Mouse (Mus musculus) forebrain, embryonic 13.5 days (tissue): ENCODE measurements around the gene Cdh1. TPM values are rescaled to one million over a fixed set of nuclear protein-coding genes. Genes with fewer than 3 reads are reported as not detected.

Experiments
- ATAC-seq: fragments of 200-750 bp; cut with Nextera tagmentation; 2 replicates; pipeline ENCODE4 v1.8.0; 2017
- H3K27ac ChIP-seq: fragments of 300-500 bp; sonication (generic); 2 replicates; pipeline ENCODE4 v1.5.1; 2015; ENCODE audit warnings: inconsistent platforms, mild to moderate bottlenecking, moderate library complexity
- H3K27me3 ChIP-seq: fragments of 300-500 bp; sonication (generic); 2 replicates; pipeline ENCODE4 v1.6.1; 2015; ENCODE audit warnings: mild to moderate bottlenecking, inconsistent platforms
- H3K36me3 ChIP-seq: fragments of 300-500 bp; sonication (generic); 2 replicates; pipeline ENCODE4 v1.6.1; 2015; ENCODE audit warnings: mild to moderate bottlenecking, inconsistent platforms; ENCODE audit not compliant: poor library complexity, severe bottlenecking
- H3K4me1 ChIP-seq: fragments of 300-500 bp; sonication (generic); 2 replicates; pipeline ENCODE4 v1.6.1; 2015; ENCODE audit warnings: inconsistent platforms
- H3K4me2 ChIP-seq: fragments of 300-500 bp; sonication (generic); 2 replicates; pipeline ENCODE4 v1.6.1; 2015; ENCODE audit warnings: inconsistent platforms, mild to moderate bottlenecking, moderate library complexity
- H3K4me3 ChIP-seq: fragments of 300-500 bp; sonication (generic); 2 replicates; pipeline ENCODE4 v1.5.1; 2015; ENCODE audit warnings: mild to moderate bottlenecking, inconsistent platforms
- H3K9ac ChIP-seq: fragments of 300-500 bp; sonication (generic); 2 replicates; pipeline ENCODE4 v1.6.1; 2015; ENCODE audit warnings: mild to moderate bottlenecking, inconsistent platforms
- H3K9me3 ChIP-seq: fragments of 300-500 bp; sonication (generic); replicated peaks from 2 replicates; pipeline ENCODE4 v1.6.1; 2016; ENCODE audit warnings: inconsistent platforms
- WGBS: fragments of 180-500 bp; shearing (Covaris S2); methylation state at CpG from one replicate; pipeline ENCODE4 v1.1.7; 2015; 5-methylcytosine and 5-hydroxymethylcytosine counted together
- polyA plus RNA-seq: library from polyadenylated mRNA; unstranded; fragments of >200 nt; fragmentation: Nextera tagmentation; extraction: Ambion mirVana; gene quantifications from 2 replicates; pipeline ENCODE4 v1.2.1, GENCODE M21; 2015

The Cdh1 gene
- polyA plus RNA-seq, 1 experiment from 2014 or later: 0.53 TPM

DNA sequence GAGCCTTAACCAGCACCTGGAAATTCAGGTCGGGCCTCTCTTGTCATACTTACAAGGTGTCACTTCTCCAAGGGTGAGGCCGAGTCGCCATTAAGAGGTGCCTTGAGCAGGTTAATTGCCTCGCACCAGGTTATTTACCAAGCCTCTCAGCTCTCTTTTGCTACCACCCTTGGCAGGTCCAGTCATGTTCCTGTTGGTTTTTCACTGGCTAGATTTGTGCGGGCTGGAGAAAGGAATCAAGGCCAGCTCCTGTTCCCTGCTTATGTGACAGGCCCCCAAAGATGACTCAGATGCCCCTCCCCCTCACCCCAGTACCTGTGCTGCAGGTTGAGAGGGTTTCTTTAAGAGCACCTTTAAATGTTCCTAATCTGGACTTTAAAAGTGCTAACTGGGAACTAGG is 43.6 kb downstream of the Cdh1 start:
- no peak for ATAC-seq
- Histone ChIP-seq H3K27ac (no peak overlapping the region), H3K27me3 (no peaks in the 10 kb centered on the region), H3K9ac (no peak overlapping the region), H3K4me2 (no peak overlapping the region), H3K9me3 (no peaks in the 10 kb centered on the region), H3K4me1 (no peaks in the 10 kb centered on the region), H3K4me3 (no peak overlapping the region), H3K36me3 (no peaks in the 10 kb centered on the region)
- WGBS: 87% methylated on average over 5 of the region's 5 CpGs

DNA sequence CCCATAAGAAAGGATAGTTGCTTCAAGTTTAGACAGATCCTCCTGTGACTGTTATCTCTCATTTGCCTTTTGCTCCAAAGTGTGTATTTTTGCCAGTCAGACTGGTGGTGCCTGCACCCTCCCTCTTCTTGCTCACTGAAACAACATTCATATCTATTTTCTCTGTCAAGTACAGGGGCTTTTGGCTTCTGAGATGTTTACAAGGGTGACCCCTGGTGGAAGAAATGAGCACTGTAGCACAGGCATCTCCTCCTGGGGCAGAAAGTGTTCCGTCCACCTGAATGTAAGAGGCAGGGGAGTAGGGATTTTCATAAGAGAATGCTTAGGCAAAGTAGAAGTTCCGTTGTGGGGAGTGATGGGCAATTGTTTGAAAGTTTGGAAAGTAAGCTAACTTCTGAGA is 44.2 kb downstream of the Cdh1 start:
- Histone ChIP-seq H3K4me3 (no peak overlapping the region), H3K9me3 (no peaks in the 10 kb centered on the region), H3K27ac (no peak overlapping the region), H3K27me3 (no peaks in the 10 kb centered on the region), H3K4me1 (no peaks in the 10 kb centered on the region), H3K36me3 (no peaks in the 10 kb centered on the region), H3K9ac (no peak overlapping the region), H3K4me2 (no peak overlapping the region)
- ATAC-seq: no peak
- 47% methylated on average over 2 of the region's 2 CpGs for WGBS

DNA sequence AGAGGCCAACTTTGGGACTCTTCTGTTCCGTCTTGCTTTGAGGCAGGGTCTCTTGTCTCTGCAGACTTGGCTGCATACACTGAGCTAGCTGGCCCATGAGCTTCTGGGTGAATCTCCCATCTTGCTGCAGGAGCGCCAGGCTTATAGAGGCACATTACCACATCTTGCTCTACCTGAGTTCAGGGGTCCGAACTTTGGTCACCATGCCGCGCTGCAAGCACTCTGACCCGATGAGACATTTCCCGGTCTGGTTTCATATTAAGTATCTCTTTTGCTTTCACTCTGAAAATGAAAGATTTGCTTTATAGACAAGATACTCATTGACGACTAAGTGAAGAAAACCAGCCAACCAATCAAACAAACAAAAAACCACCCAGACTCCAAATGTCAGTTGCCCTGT is 45.3 kb downstream of the Cdh1 start:
- Histone ChIP-seq H3K4me3 (no peak overlapping the region), H3K4me2 (no peak overlapping the region), H3K27ac (no peak overlapping the region), H3K9ac (no peak overlapping the region), H3K9me3 (no peaks in the 10 kb centered on the region), H3K4me1 (no peaks in the 10 kb centered on the region), H3K27me3 (no peaks in the 10 kb centered on the region), H3K36me3 (no peaks in the 10 kb centered on the region)
- WGBS: 90% methylated on average over 8 of the region's 8 CpGs
- no peak for ATAC-seq

DNA sequence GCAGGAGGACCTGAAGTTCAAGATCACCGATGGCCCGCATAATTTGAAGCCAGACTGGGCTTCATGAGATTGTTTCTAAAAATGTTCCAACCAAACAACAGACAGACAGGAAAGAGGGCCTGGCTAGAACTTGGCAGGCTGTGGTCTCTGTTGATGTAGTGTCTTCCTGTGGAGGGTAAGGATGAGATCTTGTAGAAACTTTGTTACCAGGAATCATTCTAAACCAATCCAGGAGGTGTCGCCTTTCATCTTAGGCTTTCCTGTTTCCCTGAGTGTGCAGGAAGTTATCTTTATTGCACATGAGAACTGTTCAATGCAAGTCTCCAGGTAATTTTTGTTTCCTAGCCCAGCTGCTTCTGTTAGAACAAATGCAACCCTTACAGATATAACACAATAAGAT is 48.8 kb downstream of the Cdh1 start:
- no peak overlapping the region for H3K4me3 ChIP-seq
- H3K4me1 ChIP-seq: no peaks in the 10 kb centered on the region
- WGBS: 96% methylated on average over 3 of the region's 3 CpGs
- H3K27ac ChIP-seq: no peak overlapping the region
- H3K4me2 ChIP-seq: no peak overlapping the region
- no peak overlapping the region for H3K9ac ChIP-seq
- no peaks in the 10 kb centered on the region for H3K36me3 ChIP-seq
- no peaks in the 10 kb centered on the region for H3K9me3 ChIP-seq
- no peaks in the 10 kb centered on the region for H3K27me3 ChIP-seq
- no peak for ATAC-seq

DNA sequence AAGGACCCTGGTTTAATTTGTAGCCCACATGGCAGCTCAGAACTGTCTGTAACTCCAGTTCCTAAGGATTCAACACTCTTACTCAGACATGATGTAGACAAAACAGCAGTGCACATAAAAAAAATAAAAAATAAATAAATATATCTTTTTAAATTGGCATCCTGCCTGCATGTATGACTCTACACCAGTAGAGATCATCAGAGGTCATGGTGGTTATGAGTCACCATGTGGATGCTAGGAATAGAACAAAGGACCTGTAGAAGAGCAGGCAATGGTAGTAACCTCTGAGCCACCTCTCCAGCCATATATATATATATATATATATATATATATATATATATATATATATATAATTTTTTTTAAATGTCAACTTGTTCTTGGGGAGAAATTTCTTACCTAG is 52.9 kb downstream of the Cdh1 start:
- ATAC-seq: no peak
- H3K9ac ChIP-seq: no peak overlapping the region
- no peaks in the 10 kb centered on the region for H3K36me3 ChIP-seq
- no peaks in the 10 kb centered on the region for H3K27me3 ChIP-seq
- no peak overlapping the region for H3K4me2 ChIP-seq
- H3K4me3 ChIP-seq: no peak overlapping the region
- H3K4me1 ChIP-seq: no peaks in the 10 kb centered on the region
- no peak overlapping the region for H3K27ac ChIP-seq
- no peaks in the 10 kb centered on the region for H3K9me3 ChIP-seq

DNA sequence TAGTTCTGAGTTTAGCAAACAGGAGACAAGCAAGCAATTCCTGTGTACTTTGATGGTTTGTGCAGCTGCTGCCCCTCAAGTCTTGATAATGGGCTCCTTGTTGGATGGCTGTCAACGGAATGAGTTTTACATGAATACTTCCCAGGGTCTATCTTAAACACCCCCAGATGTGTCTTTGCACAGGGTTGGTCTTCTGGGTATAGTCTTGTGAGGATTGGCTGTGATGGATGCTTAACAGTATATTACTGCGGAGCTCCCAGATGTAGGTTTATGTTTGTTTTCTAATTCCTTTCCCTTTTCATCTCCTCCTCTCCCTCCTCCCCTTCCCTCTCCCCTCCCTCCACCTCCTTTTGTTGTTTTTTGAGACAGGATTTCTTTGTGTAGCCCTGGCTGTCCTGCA is 69.6 kb downstream of the Cdh1 start:
- ATAC-seq: no peak
- Histone ChIP-seq H3K27me3 (no peaks in the 10 kb centered on the region), H3K27ac (no peak overlapping the region), H3K9me3 (no peaks in the 10 kb centered on the region), H3K4me3 (no peak overlapping the region), H3K9ac (no peak overlapping the region), H3K36me3 (no peaks in the 10 kb centered on the region), H3K4me2 (no peak overlapping the region), H3K4me1 (no peaks in the 10 kb centered on the region)
- 69% methylated on average over 2 of the region's 2 CpGs for WGBS

DNA sequence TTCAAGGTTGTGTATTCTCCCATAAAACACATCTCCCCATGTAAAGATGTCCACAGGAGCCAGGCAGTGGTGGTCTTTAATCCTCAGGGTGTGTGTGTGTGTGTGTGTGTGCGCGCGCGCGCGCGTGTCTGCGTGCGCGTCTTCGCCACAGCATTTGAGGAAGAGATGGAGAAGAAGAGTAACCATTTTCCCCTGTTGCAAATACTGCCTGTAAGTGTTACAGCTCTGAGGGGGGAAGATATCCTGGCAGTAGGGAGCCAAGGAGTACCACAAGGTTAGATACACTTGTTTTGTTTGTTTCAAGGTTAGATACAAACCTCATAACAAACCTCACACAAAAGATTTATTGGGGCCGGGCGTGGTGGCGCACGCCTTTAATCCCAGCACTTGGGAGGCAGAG is 71.2 kb downstream of the Cdh1 start:
- WGBS: 98% methylated on average over 15 of the region's 15 CpGs
- no peaks in the 10 kb centered on the region for H3K36me3 ChIP-seq
- no peak for ATAC-seq
- no peak overlapping the region for H3K4me3 ChIP-seq
- no peaks in the 10 kb centered on the region for H3K4me1 ChIP-seq
- no peak overlapping the region for H3K27ac ChIP-seq
- no peak overlapping the region for H3K4me2 ChIP-seq
- no peaks in the 10 kb centered on the region for H3K9me3 ChIP-seq
- no peak overlapping the region for H3K9ac ChIP-seq
- H3K27me3 ChIP-seq: no peaks in the 10 kb centered on the region

DNA sequence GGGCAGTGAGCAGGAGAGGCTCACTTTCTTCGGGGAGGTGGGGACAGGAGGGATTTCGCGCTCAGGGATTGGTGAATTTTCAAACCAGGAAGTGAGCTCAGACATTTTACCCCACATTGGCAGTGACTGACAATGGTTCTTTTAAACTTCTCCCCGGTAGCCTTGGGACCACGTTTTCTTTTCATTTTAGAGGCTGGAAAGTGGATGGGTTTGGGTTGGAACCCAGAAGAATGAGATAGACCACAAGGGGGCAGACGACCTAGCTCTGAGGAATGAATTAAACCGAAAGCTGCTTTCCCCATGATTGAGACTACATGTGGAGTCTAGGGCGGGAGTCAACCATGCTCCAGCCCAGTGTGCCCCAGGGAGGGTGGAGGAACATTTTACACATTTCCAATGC is 71.7 kb downstream of the Cdh1 start:
- no peaks in the 10 kb centered on the region for H3K27me3 ChIP-seq
- H3K4me2 ChIP-seq: no peak overlapping the region
- H3K27ac ChIP-seq: no peak overlapping the region
- no peak overlapping the region for H3K4me3 ChIP-seq
- no peaks in the 10 kb centered on the region for H3K36me3 ChIP-seq
- 71% methylated on average over 8 of the region's 8 CpGs for WGBS
- H3K9me3 ChIP-seq: no peaks in the 10 kb centered on the region
- ATAC-seq: no peak
- H3K9ac ChIP-seq: no peak overlapping the region
- no peaks in the 10 kb centered on the region for H3K4me1 ChIP-seq

DNA sequence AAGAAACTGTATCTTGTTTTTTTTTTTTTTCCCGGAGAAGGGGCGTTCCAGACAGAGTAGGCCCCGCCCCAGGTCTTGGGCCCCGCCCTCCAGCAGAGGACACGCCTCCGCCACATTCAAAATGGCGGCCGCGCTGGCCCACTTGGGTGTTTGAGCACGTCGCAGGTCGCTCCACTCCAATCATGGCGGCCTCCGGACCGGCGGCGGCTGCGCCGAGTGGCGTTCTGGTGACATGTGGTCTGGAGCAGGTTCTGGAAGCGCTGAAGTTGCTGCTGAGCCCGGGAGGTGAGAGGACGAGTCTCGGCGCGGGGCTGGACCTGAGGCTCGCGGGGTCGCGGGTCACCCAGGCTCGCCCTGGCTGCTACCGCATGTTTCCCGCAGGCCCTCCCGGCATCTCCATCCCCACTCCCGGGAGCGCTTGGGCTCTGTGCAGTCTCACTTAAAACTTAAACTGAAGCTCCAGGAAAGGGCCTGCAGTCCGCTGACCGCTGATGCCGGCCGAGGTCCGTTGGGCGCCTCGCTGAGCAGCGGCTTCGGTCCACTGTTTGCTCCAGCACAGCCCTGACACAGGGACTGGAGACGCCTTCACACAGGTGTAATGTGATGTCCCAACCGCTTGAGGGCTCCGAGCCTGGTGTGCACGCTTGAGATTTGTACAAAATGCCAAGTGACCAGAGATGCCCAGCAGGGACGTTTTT is 80.0 kb downstream of the Cdh1 start, which contains the start of gene Tango6:
Gene Tango6, plus strand, starts transcription at position 98 of the 698 bp plus-strand sequence.
- Histone ChIP-seq H3K9ac (peak within 1 kb of the TSS; percentile 82), H3K4me1 (no peaks in the 10 kb centered on the region), H3K4me2 (peak within 1 kb of the TSS; percentile 58), H3K9me3 (no peaks in the 10 kb centered on the region), H3K27me3 (no peaks in the 10 kb centered on the region), H3K36me3 (no peaks in the 10 kb centered on the region), H3K4me3 (peak within 1 kb of the TSS; percentile 58), H3K27ac (peak within 1 kb of the TSS; percentile 85)
- ATAC-seq: peak; percentile 96
- under 1% methylated on average over 49 of the region's 50 CpGs for WGBS

DNA sequence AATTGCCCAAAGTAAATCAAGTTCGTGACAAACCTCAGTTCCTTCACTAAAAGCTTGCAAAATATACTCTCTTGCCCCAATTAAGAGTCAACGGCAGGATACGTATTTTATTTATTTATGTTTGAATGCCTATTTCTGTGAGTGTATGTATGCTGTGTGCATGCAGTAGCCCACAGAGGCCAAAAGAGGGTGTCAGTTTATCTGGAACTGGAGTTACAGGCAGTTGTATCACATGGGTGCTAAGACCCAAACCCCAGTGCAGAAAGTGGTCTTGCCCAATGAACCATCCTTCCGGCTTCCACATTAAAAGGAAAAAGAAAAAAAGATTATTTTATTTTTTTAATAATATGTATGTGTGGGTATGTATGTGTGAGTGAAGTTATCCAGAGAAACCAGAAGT is 81.2 kb downstream of the Cdh1 start:
- 98% methylated on average over 4 of the region's 4 CpGs for WGBS
- H3K4me3 ChIP-seq: no peak overlapping the region
- H3K9ac ChIP-seq: no peak overlapping the region
- ATAC-seq: no peak
- H3K4me1 ChIP-seq: no peaks in the 10 kb centered on the region
- H3K9me3 ChIP-seq: no peaks in the 10 kb centered on the region
- no peaks in the 10 kb centered on the region for H3K36me3 ChIP-seq
- H3K27me3 ChIP-seq: no peaks in the 10 kb centered on the region
- no peak overlapping the region for H3K4me2 ChIP-seq
- no peak overlapping the region for H3K27ac ChIP-seq

DNA sequence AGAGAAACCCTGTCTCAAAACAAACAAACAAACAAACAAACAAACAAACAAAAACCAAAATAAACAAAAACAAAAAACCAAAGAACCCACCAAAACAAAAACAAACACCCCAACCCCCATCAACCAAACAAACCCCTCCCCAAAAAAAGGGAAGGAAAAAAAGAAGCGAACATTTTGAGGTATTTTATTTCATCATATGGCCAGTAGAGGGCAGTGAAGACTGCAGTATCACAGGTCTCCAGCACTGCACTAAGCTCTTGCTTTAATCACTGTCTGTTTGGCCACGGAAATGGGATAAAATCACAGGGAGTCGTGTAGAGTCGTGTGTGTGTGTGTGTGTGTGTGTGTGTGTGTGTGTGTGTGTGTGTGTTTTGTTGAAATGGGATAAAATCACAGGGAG is 84.3 kb downstream of the Cdh1 start:
- no peak overlapping the region for H3K27ac ChIP-seq
- 2% methylated on average over 4 of the region's 4 CpGs for WGBS
- peak; percentile 52; the same call in 1 of the 2 replicates for ATAC-seq

DNA sequence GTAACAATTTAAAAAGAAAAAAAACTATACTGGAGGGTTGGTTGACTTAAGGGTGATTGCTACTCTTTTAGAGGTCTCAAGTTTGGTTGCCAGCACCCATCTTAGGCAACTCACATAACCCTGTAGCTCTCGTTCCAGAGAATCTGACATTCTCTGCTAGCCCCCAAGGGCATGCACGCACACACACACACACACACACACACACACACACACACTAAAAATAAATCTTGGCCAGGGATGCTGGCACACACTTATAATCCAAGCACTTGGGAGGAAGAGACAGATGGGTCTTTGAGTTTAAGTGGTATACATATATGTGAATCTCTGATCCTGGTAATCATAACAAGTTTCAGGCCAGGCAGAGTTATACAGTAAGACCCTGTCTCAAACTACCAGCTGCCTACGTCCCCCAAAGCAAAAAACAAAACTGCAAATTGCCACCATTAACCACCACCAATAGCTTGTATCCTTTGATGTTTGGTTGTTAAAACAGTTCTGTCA is 94.6 kb downstream of the Cdh1 start:
- no peaks in the 10 kb centered on the region for H3K27me3 ChIP-seq
- ATAC-seq: no peak
- 89% methylated on average over 3 of the region's 3 CpGs for WGBS
- no peak overlapping the region for H3K4me2 ChIP-seq
- H3K9me3 ChIP-seq: no peaks in the 10 kb centered on the region
- no peak overlapping the region for H3K4me3 ChIP-seq
- no peaks in the 10 kb centered on the region for H3K4me1 ChIP-seq
- no peak overlapping the region for H3K27ac ChIP-seq
- H3K36me3 ChIP-seq: peaks cover 42% of the 10 kb centered on the region
- H3K9ac ChIP-seq: no peak overlapping the region

More for the DNA sequence above, 84.3 kb downstream of the Cdh1 start:
- Histone ChIP-seq H3K4me1 (no peaks in the 10 kb centered on the region), H3K36me3 (no peaks in the 10 kb centered on the region), H3K9me3 (no peaks in the 10 kb centered on the region), H3K4me2 (no peak overlapping the region), H3K4me3 (no peak overlapping the region), H3K9ac (no peak overlapping the region), H3K27me3 (no peaks in the 10 kb centered on the region)

DNA sequence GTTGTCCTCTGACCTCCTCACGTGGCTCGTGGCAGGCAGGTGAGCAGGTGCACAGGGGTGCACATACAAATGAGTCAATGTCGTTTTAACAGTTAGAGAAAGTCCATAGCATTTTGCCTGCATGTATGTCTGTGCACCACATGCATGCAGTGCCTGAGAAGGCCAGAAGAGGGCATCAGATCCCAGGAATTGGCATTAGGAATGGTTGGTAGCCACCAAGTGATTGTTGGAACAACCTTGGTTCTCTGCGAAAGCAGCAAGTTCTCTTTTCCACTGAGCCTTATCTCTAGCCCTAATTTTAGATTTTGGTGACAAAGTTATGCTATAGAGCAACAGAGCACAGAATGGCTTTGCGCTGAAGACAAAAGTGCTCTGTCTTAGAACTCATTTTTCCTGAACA is 96.4 kb downstream of the Cdh1 start:
- Histone ChIP-seq H3K4me1 (no peaks in the 10 kb centered on the region), H3K27ac (no peak overlapping the region), H3K36me3 (peaks cover 42% of the 10 kb centered on the region), H3K4me2 (no peak overlapping the region), H3K9me3 (no peaks in the 10 kb centered on the region), H3K27me3 (no peaks in the 10 kb centered on the region), H3K4me3 (no peak overlapping the region), H3K9ac (no peak overlapping the region)
- ATAC-seq: 0 out of 2 replicates have a peak, but pooled peaks have one; percentile 27
- WGBS: 70% methylated on average over 5 of the region's 5 CpGs
